In genomic region chr3:89870472-89871271, GRCm38 (mm10) we compare ENCODE assay signal across 1 mouse cellular context.
TF ChIP-seq lines count a peak whose summit lies in the region.

No protein-coding gene starts in this region.

TF ChIP-seq in CH12.LX, 34 proteins besides CTCF, POLR2A, EP300 and RAD21 (continued from another document):
- TF ChIP-seq NELFE (IDR thresholded peaks at IDR 0.05; ENCODE audit: low read depth, low read length) (0 out of 2 replicates have a peak, but pooled peaks have one; percentile 26), ETS1 (conservative IDR thresholded peaks at IDR 0.05; ENCODE audit: low read depth, low read length) (peak; percentile 72), MAZ (IDR thresholded peaks at IDR 0.05; ENCODE audit: low read depth, low read length) (peak; percentile 79), POLR2AphosphoS2 (IDR thresholded peaks at IDR 0.05; ENCODE audit: low read depth, low read length) (no peak), USF1 (IDR thresholded peaks at IDR 0.05; ENCODE audit: low read depth, low read length) (no peak), MEF2A (IDR thresholded peaks at IDR 0.05; ENCODE audit: borderline replicate concordance, low read depth, low read length) (0 out of 2 replicates have a peak, but pooled peaks have one; percentile 10), JUN (IDR thresholded peaks at IDR 0.05; ENCODE audit: insufficient read depth, low read depth, low read length) (peak; percentile 10; the same call in 1 of the 2 replicates), BHLHE40 (IDR thresholded peaks at IDR 0.05; ENCODE audit: low read depth, low read length) (peak; percentile 82), MAFK (IDR thresholded peaks at IDR 0.05; ENCODE audit: insufficient replicate concordance, low read length) (no peak), HCFC1 (IDR thresholded peaks at IDR 0.05; ENCODE audit: low read depth, low read length) (0 out of 2 replicates have a peak, but pooled peaks have one; percentile 19), ZC3H11A (IDR thresholded peaks at IDR 0.05; ENCODE audit: low read depth, low read length) (no peak), E2F4 (IDR thresholded peaks at IDR 0.05; ENCODE audit: insufficient replicate concordance, low read depth, low read length) (no peak), JUND (conservative IDR thresholded peaks at IDR 0.05; ENCODE audit: low read depth, low read length) (no peak; the same call in 1 of the 2 replicates)
TF ChIP-seq in CH12.LX: peak in this region for 15.
